Mouse (Mus musculus): ENCODE results near the gene Npnt.

The Npnt gene

DNA sequence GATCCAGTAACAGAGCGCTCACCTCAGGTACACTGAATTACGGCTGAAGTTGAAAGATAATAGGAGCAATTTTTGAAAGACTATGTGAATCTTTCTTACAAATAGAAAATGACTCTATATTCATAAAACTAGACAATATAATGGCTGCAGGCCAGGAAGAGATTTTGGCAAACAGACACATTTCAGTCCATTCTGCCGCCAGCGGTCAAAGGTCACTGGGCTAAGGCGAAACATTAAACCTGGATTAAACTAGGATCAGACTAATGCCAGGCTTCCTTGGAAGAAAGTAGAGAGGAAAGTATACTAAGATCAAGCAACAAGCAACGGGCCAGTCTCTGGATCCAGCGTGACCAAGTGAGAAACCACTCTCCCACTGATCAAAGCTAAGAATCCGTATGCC, 11.1 kb downstream of the Npnt start:
- no peak for DNase-seq (ENCODE audit: low read depth, low spot score)

DNA sequence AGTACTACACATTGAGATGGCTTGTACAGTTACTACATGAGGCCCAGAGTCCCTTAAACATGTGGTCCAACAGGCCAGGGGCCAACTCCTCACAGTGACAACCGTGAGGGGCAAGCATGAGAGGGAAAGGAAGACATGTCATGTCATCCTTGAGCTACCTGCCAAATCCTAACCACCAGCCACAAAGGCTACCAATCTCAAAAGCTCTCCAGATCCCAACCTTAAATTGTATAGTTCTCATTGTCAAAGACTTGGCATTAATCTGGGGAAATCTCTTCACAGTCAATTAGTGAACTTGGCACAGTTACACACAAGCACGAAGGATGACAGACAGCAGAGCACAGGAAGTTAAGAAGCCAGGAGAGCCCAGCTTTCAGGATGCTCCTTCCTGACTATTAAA, 15.4 kb downstream of the Npnt start:
- DNase-seq (ENCODE audit: low read depth, low spot score) = no peak

DNA sequence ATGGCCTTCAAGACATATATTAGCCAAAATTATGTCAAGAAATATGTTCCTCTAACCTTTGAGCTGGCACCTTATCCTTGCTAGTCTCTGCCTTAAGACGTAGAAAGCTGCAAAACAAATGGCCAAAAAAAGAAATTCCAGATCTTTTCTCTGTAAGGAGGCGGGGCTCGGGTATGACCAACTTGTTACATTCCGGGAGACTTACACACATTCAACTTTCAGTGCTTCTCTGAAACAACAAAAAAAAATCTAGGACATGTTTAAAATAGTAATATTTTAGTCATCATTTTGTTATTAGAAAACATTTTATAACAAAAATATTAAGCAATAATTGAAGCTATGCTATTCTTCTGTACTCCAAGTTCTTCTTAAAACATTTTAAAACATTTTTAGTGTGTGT, 18.6 kb downstream of the Npnt start:
- DNase-seq (ENCODE audit: low read depth, low spot score) = no peak

DNA sequence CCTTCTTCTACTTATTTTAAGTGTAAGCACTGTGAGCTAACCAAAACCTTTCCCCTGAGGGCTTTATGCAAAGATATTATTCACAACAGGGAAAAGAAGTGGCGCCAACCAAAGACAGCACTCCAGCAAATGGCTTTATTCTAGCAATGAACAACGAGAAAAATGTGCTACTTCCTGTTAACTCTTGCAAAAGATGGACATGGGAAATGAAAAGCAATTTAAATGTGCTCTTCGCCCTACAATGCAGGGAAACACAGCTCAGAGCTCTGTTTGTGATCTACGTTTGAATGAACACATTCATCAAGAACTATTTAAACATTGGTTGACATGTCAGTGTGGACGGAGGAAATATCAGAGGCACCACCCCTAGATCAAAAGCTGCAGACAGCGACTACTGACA, 20.2 kb downstream of the Npnt start:
- DNase-seq (ENCODE audit: low read depth, low spot score) = no peak

DNA sequence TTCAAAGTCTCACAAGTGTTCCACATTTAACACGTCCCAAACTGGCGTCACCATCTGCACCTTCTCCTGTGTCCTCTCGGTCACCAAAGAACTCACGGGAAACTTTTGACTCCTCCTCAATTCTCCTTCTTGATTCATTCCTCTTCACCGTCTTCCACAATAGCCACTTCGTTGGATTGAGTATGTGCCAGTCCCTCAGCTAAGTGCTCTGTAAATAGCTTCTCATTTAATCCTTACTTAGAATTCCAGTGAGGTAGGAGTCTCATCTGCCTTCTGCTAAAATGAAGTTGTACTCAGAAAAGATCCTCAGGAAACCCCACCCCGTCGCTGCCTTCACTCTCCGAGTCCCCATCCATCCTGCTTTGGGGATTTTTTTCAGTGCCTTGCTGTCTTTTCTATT, 21.9 kb downstream of the Npnt start:
- DNase-seq (ENCODE audit: low read depth, low spot score) = no peak

DNA sequence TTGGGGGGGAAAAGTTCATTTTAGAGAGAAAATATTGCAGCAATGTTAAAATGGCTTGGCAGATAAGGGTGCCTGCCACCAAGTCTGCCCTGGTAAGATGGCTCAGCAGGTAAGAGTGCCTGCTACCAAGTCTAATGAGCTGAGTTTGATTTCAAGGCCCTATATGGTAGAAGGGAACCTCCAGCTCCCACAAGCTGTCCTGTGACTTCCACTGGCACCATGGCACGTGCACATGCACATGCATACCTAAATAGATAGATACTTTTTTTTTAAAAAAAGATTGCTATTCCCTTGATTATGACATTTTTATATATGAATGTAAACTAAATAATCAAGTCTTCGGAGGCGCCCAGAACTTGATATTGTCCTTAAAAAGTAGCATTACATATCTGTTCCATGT, 30.3 kb downstream of the Npnt start:
- no peak for DNase-seq (ENCODE audit: low read depth, low spot score)

DNA sequence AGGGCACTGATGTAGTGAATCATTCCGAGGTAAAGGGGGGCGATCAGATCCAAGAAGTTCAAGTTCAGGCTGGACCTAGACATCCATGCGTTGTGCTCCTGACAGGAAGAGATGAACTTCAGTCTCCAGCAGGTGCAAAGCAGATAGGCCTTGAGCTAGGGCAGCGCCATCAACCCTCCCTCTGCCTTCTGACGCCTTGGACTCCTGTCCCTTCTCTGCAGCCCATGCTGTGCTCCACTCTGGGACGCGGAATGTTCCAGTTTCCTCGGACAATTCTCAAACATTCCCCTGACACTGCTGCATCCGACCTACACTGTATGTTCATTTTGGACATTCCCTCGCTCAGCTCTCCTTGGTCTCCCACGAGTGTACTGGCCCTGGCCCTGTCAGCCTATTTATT, 30.9 kb downstream of the Npnt start:
- no peak for DNase-seq (ENCODE audit: low read depth, low spot score)

DNA sequence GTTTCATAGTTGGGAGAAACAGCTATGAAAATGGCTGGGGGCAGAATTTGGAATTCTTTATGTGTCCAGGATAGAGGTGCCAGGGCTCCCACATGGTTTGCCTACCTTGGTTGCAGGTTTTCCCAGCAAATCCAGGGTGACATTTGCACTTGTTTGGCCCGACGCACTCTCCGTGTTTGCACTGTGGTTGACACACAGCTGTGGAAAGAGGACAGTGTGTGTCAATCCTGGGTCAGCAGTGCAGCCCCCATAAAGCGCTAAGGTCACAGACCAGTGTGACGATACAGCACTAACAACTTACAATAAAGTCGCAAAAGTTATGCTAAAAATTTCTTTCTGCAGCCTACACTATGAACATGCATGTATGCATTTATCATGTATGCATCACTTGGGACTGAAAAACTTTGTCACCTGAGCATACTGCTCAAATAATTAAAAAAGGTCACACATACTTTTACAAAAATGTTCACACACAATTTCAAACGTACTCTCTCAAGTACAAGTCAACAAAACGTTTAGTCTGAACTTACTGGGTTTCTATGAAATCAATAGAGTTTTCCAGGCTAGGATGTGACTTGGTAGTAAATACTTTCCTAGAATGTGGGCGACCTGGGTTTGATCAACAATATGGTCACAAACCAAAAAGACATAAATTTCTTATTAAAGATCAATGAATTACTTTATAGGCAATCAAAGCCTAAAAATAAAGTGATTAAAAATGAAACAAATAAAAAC, 32.6 kb downstream of the Npnt start:
- DNase-seq (ENCODE audit: low read depth, low spot score) = no peak

DNA sequence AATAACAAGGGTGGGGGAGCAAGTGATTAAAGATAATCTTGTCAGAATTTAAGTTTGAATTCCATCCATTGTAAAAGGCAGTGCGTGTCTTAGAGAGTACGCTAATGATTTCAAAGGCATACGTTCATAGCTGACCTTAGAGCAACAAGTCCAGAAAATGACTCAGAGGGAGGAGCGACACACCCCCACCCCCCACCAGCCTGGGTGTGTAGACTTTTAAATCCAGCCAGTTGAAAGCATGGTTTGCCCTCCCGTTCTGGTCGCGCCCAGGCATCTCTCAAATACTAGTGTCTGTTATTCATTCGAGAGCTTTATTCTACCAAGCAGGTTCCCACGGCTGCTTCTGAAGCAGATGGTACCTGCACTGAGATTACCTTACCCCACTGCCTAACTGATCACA, 34.4 kb downstream of the Npnt start:
- DNase-seq (ENCODE audit: low read depth, low spot score) = no peak

DNA sequence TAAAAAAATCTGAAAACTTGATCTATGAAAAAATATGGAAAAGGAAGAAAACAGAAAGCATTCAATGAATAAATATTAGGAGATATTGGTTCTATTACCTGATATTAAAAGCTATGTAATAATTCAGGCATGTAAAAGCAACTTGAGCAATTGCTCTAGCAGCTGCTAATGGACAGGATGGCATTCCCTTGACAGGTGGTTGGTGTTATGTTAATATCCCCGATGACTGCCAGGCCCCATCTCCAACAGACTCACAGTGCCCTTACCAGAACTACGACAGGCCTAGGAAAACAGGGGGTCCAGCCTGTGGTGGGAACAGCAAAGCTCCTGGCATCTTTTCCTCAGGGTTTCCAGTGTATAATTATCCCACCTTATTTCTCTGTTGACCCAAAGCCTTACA, 37.7 kb downstream of the Npnt start:
- DNase-seq (ENCODE audit: low read depth, low spot score) = no peak

DNA sequence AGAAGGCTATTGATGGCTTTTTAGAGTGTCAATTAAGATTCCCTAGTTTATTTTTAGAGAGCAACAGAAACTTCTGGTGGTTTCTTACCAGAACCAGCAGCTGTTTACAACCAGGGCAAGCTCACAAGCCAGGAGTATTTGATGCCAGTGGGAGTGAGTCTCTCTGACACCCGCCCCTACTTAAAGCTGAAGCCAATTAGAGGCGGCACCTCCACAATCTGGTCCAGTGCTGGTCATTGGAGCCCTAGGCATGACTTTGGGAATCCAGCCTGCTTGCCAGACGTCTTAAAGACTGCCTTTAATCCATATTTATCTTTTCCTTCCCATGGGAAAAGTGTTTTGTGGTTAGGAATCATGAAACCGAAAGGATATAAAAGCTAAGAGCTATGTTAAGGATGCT, 38.4 kb downstream of the Npnt start:
- no peak for DNase-seq (ENCODE audit: low read depth, low spot score)

DNA sequence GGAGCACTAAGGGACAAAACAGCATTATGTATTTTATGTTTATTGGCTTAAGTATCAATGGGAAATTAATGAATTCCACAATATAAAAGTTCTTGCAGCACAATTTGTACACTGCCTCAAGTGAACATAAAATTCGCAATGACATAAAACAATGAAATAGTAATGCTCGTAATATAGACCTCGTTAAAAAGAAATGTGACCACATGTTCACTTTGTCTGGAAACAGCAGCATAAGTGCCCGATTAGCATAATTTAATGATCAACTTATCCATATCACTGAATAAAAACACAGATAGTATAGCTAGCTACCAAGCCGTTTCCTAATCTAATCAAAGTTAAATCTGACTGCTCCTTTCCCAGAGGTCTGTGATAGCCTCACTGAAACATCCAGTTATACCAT, 39.4 kb downstream of the Npnt start:
- DNase-seq (ENCODE audit: low read depth, low spot score) = no peak

DNA sequence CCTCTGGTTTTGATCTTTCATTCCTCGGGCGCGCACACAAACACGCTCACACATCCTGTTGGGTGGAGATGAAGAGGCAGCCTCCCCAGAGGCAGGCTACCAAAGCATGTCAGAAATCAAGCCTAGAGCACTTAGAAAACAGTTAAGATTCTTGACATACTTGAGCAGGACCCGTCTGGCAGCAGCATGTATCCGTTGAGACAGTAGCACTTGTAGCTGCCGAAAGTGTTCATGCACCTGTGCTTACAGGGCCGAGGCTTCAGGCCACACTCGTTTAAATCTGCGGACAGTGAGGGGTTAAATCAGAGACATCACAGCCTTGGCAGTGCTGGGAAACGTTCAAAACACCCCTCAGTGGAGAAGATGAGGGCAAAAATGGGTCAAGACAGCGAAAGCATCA, 40.4 kb downstream of the Npnt start:
- DNase-seq (ENCODE audit: low read depth, low spot score) = no peak

DNA sequence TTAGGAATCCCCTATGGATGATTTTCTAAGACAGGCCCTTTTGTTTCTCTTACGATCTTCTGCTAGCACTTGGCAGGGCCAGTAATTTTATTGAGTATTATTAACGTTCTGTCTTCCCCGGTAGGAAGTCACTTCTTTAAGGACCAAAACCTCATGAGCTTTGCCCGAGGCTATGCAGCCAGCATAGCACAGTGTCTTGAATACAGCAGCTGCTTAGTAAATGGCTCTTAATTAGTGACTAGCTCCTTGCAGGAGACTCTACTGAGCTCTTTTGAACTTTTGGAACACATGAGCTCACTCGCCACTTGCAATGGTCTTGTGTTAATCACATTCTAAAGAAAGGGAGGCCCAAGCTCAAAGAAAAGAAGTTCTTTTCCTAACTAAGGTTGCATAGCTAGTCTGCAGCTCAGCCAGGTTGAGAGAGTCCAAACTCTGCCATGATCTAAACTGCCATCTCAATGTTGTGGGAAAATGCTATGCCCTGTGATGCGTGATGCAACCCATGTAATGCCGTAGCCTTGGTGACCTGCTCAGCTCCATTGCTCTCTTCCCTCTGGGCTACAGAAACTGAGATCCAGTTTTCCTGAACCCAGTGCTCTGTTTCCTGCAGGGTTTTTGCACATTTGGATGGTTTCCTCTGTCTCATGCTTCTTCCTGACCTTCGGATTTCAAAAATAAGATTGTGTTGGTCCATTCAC, 42.4 kb downstream of the Npnt start:
- DNase-seq (ENCODE audit: low read depth, low spot score) = no peak

DNA sequence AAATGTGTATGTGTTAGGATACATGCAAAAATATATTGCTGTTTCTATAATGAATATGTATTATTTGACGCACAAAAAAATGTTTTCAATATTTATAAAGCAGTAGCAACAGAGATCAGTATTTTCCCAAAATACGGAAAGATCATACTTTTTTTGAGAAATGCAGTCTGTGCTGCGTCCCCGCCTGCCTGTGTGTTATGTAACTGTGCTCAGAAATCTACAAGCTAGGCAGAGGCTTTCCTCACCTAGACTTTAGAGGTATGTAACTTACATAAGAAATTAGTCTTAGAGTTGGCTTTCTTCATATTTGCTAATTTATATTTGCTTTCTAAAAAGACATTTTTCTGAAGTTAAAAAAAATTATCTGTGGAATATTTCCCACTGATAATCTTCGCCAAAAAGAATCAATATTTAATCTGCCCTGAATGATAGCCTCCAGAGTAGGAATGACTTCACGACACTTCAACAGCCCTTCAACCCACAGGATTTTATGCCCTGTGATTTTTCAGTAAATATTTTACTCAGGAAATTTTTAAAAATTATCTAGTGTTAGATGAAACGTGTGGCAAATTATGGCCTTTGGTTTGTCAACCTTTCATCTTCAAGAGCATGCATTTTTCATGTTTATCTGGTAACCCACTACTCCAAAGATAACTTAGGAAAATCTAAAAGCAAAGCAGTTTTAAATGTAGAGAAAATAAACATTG, 44.7 kb downstream of the Npnt start:
- DNase-seq (ENCODE audit: low read depth, low spot score) = no peak

DNA sequence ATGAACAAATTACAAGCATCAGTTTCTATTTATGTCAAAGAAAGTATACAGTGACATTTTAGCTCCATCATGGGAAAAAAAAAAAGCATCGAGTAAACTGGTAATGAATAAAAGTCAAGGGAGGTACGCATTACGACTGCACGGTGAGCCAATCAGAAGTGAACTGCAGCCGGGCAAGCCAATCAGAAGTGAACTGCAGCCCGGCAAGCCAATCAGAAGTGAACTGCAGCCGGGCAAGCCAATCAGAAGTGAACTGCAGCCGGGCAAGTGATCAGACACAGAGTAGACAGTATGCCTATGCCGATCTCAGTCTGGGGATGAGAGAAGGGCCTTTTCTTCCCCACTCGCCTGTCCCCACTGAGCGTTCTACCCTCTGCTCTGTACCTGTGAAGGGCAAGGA, 46.7 kb downstream of the Npnt start:
- DNase-seq (ENCODE audit: low read depth, low spot score) = no peak

DNA sequence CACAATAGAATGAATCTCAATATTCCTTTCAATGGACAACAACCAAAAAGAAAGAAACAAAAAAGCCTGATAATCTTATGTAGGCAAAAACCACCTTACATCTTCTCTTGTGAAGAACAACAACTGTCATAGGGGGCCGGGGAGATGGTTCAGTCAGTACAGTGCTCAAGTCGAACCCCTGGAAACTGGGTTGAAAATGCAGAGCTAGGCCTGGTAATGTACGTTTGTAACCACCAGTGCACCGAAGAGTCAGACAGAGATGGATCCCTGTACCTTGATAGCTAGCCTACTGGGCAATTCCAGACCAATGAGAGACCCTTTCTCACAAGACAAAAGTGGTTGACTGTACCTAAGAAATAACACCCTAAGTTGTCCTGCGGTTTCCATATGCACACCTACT, 47.2 kb downstream of the Npnt start:
- DNase-seq (ENCODE audit: low read depth, low spot score) = no peak

DNA sequence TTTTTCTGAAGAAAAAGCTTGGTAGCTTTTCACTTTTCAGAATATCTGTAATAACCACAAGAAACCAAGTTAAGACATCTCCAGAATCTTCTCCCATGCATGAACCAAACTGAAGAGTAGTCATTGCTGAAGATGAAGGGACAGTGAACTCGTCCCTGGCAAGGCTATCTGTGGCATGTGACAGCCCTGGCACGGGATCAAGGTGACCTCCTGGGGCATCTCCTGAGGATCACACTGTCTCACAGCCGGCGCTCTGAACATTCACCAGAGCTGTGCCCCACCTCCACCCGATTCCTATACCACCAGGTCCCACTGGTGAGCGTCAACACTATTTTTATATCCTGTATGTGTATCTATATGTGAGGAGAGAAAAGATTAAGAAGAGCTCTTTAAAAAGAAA, 47.9 kb downstream of the Npnt start:
- DNase-seq (ENCODE audit: low read depth, low spot score) = no peak

DNA sequence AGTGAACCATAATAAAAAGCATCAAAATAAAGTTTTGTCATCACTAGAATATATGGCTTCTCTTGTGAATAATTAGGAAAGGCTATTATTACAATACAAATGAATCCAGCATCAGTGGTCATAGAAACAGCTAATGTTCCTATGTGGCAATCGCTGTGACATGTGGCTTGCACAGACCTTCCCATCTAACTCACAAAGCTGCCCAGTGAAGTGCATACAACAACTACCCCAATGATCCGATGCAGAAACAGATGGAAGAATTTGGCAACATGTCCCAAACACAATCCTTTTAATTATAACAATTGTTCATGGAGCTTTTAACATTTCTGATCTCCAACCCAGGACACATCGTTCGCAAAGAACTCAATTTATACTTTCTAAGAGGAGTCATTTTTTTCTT, 52.2 kb downstream of the Npnt start:
- no peak for DNase-seq (ENCODE audit: low read depth, low spot score)

DNA sequence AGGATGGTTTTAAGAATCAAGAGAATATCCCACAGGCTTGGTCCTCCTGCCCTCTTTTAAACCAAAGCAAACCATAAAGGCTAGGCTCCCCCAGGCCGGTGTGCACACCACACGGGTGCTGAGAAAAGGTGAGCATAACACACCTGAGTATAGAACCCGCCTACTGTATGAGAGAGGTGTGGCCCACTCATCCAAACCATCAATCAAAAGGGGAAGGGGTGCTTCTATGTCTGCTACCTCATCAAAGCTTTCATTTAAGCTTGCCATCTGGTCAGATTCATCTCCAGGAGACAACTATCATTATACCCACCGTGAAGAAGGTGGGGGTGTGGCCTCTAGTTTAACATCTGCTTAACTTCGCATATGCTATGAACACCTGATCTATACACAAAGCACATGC, 52.7 kb downstream of the Npnt start:
- no peak for DNase-seq (ENCODE audit: low read depth, low spot score)

DNA sequence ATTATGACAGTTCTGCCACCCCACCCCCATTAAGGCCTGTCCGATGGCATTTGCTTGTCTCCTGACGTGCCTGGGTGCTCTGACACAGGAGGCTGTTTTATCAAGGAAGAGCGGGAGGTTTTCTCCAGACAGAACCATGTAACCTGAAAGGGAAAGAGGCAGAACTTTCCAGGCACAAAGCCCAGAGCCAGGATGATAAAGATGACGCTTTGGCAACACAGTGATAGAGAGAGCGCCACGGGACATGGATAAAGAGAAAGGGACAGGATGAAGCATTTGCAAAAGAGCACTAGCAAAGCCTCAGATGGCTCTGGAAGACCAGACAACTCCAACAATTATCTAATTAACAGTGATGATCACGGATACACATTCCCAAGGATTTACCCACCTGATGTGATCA, 56.0 kb downstream of the Npnt start:
- no peak for DNase-seq (ENCODE audit: low read depth, low spot score)

DNA sequence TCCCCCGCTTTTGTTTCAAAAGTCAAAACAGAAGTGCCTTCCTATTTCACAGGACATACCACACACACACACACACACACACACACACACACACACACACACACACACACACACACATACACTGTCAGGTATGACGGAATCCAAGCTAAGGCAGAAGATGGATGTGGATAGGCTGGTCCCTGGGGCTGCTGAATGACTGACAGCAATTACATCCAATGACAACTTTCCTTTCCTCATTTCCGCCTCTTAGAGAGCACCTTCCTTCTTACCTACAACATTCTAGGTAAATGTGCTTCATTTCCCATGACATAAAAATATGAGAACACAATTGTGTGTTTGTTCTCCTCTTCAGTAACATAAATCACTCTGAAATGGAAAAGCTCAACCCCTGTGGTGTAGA, 56.4 kb downstream of the Npnt start:
- DNase-seq (ENCODE audit: low read depth, low spot score) = no peak

DNA sequence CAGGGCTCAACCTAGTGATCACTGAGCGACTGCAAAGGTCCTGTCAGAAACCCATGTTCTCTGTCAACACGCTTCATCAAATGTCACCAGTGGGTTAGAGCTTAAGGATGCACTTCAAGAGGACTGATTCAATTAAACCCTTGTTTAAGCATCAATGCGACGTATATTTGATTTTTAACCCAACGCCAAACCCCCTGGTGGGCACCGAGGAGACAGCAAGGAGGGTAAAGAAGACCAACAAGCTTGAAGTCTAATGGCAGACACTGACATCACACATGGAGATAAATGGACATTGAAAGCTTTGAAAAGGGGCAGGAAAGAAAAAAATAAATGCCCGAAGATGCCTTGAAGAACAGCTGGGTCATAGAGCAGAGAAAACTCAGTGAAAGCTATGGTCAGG, 57.0 kb downstream of the Npnt start:
- no peak for DNase-seq (ENCODE audit: low read depth, low spot score)
